Mouse (Mus musculus) neural tube, embryonic 11.5 days (tissue): ENCODE measurements at regions not wholly inside any gene's neighbourhood (a gene's known extent, or its start where the extent isn't known, plus 50 kb on each side); places are given as distances from the start of the nearest gene placed in this dataset.

ENCODE experiments used
- ATAC-seq: fragments of 200-750 bp; cut with Nextera tagmentation; 2 replicates; pipeline ENCODE4 v1.8.0; 2017; ENCODE audit warnings: moderate number of reproducible peaks, mild to moderate bottlenecking, moderate TSS enrichment, moderate library complexity; ENCODE audit not compliant: insufficient read depth, low FRiP score, low TSS enrichment
- DNase-seq: peaks from one replicate; pipeline ENCODE4 v3.0.0-alpha.2; 2015; ENCODE audit warnings: low spot score
- H3K27ac ChIP-seq: fragments of 300-500 bp; sonication (generic); 2 replicates; pipeline ENCODE4 v1.5.1; 2014; ENCODE audit warnings: low read depth, mild to moderate bottlenecking, low read length
- H3K27me3 ChIP-seq: fragments of 300-500 bp; sonication (generic); 2 replicates; pipeline ENCODE4 v1.6.1; 2014; ENCODE audit warnings: mild to moderate bottlenecking, low read length, mixed read lengths; ENCODE audit not compliant: control insufficient read depth, insufficient read depth
- H3K36me3 ChIP-seq: fragments of 300-500 bp; sonication (generic); 2 replicates; pipeline ENCODE4 v1.6.1; 2014; ENCODE audit warnings: mild to moderate bottlenecking, low read length, moderate library complexity, mixed read lengths; ENCODE audit not compliant: control insufficient read depth, insufficient read depth
- H3K4me1 ChIP-seq: fragments of 300-500 bp; sonication (generic); 2 replicates; pipeline ENCODE4 v1.6.1; 2014; ENCODE audit warnings: low read length, mixed read lengths; ENCODE audit not compliant: control insufficient read depth, insufficient read depth
- H3K4me2 ChIP-seq: fragments of 300-500 bp; sonication (generic); 2 replicates; pipeline ENCODE4 v1.6.1; 2014; ENCODE audit warnings: low read depth, mild to moderate bottlenecking, moderate library complexity
- H3K4me3 ChIP-seq: fragments of 300-500 bp; sonication (generic); 2 replicates; pipeline ENCODE4 v1.5.1; 2014; ENCODE audit warnings: low read depth, low read length
- H3K9ac ChIP-seq: fragments of 300-500 bp; sonication (generic); 2 replicates; pipeline ENCODE4 v1.6.1; 2014; ENCODE audit warnings: mild to moderate bottlenecking, low read length
- H3K9me3 ChIP-seq: fragments of 300-500 bp; sonication (generic); 2 replicates; pipeline ENCODE4 v1.6.1; 2016; ENCODE audit warnings: low read length; ENCODE audit not compliant: control insufficient read depth
- WGBS: fragments of 180-500 bp; shearing (Covaris S2); extraction: QIAGEN DNeasy Blood & Tissue Kit; methylation state at CpG from one replicate; pipeline ENCODE4 v1.1.7; 2014; 5-methylcytosine and 5-hydroxymethylcytosine counted together

DNA sequence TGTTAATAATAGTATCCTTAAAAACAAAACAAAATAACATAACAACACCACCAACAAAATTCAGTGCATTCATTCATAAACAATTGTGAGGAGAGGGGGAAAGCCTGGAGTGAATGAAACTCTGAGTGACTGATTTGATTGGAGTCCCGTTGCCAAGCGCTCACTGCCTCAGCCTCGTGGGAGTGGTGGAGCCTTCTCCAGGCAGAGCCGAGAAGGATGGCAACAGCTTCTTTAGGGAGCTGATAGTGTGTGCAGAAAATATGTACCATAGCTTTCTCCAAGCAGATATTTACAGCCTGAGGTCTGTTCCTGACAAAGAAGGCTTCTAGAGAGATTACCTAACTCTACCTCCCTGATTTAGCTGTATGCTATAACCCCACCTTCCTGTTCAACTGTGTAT, 266.5 kb upstream of the Pik3r1 start:
- H3K4me1 ChIP-seq = no peaks in the 10 kb centered on the region
- H3K27me3 ChIP-seq = no peaks in the 10 kb centered on the region
- H3K4me2 ChIP-seq = no peak overlapping the region
- no peaks in the 10 kb centered on the region for H3K9me3 ChIP-seq
- H3K4me3 ChIP-seq = no peak overlapping the region
- H3K36me3 ChIP-seq = no peaks in the 10 kb centered on the region
- ATAC-seq = no peak
- no peak overlapping the region for H3K9ac ChIP-seq
- DNase-seq = no peak
- H3K27ac ChIP-seq = no peak overlapping the region
- WGBS = 59% methylated on average over 4 of the region's 4 CpGs

DNA sequence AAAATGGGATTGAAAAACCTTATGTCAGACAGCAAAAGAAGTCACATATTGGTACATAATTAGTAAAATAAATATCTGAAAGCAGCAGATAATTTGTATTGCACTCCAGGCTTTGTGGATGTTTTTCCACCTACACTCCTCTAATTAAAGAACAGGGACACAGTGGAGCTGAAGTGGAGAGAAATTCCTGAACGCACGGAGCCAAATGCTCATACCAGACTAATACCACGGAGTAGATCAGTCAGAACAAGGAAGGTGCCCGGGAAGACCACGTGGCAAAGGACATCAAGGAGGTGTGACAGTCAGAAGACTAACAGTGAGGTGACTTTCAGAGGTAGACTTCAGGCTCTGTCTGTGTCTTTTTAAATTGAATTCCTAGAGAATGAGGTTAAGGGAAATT, 268.0 kb upstream of the Pik3r1 start:
- Histone ChIP-seq H3K4me1 (no peaks in the 10 kb centered on the region), H3K9ac (no peak overlapping the region), H3K27me3 (no peaks in the 10 kb centered on the region), H3K4me2 (no peak overlapping the region), H3K4me3 (no peak overlapping the region), H3K27ac (no peak overlapping the region), H3K9me3 (no peaks in the 10 kb centered on the region), H3K36me3 (no peaks in the 10 kb centered on the region)
- no peak for DNase-seq
- 76% methylated on average over 5 of the region's 5 CpGs for WGBS
- no peak for ATAC-seq

DNA sequence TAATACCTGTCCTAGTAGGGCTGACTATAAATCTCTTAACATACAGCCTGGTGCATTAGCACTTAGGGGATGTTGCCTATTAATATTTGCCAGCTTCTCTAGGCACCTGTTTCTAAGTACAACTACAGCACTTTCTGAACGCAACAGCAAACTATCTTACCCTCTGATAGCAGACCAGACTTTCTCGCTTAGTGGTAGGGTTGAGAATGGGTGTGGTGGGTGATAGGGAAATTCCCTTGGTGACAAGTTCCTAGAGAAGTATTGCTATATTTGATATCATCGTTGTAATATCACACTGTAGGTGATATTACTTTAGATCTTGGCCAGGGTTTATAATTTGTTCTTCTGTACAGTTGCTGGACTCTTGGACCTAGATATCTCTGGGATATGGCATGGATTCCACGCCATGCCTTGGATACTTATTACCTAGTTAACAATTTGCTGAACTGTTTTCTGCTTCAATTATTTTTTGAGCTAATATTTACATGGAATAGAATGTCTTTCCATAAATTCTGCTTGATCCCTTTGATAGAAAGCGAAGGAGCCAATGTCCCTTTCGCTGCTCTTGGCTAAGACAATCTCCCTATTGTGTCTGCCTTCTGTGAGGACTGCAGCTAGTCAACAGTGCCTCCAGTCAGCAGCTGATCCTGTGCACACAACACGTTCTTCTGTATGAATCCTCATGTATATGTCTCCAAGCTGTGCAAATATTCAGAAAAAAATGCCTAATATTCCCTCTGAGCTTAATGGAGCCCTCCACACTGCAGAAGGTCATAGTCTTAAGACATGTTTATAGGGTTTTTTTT, 269.0 kb upstream of the Pik3r1 start:
- WGBS = 80% methylated on average over 7 of the region's 7 CpGs

DNA sequence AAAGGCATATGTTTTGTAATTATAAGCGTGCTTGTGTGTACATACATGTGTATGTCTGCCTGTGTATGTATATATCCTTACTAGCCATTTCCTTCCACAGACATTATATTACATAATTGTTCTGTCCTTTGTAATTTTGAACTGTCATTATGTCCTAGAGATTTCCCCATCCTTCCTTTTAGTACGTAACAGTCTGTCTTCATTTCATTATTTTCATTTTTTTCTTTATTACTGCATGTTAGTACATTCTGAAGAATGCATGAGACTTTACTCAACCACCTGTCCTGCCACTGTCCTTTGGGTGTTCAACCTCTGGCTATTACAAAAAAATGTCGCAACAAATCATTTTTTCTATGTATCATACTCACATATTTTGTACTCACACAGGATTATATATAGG, 292.2 kb upstream of the Pik3r1 start:
- Histone ChIP-seq H3K9me3 (no peaks in the 10 kb centered on the region), H3K27me3 (no peaks in the 10 kb centered on the region), H3K4me1 (no peaks in the 10 kb centered on the region), H3K9ac (no peak overlapping the region), H3K4me2 (no peak overlapping the region), H3K27ac (no peak overlapping the region), H3K36me3 (no peaks in the 10 kb centered on the region), H3K4me3 (no peak overlapping the region)
- DNase-seq (no peak), ATAC-seq (no peak)
- 92% methylated on average over 3 of the region's 3 CpGs for WGBS

More for the DNA sequence above, 269.0 kb upstream of the Pik3r1 start:
- H3K27ac ChIP-seq = no peak overlapping the region
- no peaks in the 10 kb centered on the region for H3K36me3 ChIP-seq
- no peaks in the 10 kb centered on the region for H3K9me3 ChIP-seq
- ATAC-seq (no peak), DNase-seq (no peak)
- no peak overlapping the region for H3K9ac ChIP-seq
- H3K27me3 ChIP-seq = no peaks in the 10 kb centered on the region
- no peak overlapping the region for H3K4me2 ChIP-seq
- H3K4me1 ChIP-seq = no peaks in the 10 kb centered on the region
- no peak overlapping the region for H3K4me3 ChIP-seq

DNA sequence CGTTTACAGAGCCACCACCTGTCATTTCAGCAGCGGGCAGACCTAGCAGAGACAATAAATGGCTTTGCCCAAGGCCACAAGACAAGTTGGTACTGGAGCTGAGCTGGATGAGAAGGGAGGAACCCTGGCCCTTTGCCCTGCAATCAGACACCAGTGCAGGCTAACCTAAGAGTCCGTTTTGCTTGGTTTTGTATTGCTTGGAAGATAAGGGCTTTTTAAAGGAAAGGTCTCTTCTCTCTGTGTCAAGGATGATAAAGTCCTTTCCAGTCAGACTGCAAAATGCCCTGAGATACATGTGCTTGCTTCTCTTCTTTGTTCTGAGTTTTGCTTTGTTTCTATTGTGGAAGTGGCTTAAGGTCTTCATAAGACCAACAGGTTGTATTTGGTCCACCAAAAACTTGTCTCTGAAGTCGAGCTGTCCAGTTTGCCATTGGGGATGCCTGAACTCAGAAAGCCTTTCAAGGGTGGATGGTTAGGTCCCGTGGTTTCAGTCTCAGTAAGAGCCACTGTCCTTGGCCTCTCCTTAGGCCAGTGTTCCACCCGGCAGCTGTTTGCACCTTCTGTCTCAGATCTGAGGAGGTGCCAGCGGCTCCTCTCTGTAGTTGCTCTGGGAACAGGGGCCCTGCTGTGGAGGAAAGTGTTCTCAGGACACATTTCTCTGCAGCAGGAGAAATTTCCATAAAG, 296.7 kb upstream of the Pik3r1 start:
- H3K27ac ChIP-seq = no peak overlapping the region
- no peak overlapping the region for H3K9ac ChIP-seq
- ATAC-seq (no peak), DNase-seq (no peak)
- no peaks in the 10 kb centered on the region for H3K27me3 ChIP-seq
- H3K9me3 ChIP-seq = no peaks in the 10 kb centered on the region
- H3K4me3 ChIP-seq = no peak overlapping the region
- no peak overlapping the region for H3K4me2 ChIP-seq
- 39% methylated on average over 7 of the region's 7 CpGs for WGBS
- no peaks in the 10 kb centered on the region for H3K4me1 ChIP-seq
- no peaks in the 10 kb centered on the region for H3K36me3 ChIP-seq

DNA sequence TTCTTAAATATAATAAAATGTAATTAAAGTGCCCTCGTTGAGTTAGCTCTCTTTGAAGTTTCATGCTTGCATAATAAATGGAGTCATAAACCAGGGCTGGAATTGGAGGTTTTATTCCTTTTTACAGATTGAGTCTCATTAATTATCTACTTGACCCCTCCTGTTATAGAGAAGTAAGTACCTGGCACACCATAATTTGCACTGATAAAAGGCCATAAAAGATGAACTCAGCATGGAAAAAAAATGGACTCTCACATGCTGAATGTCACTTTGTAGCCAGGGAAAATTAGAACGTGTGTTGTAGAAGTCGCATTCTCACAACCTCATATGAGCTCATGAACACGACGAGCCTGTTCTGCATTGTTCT, 297.2 kb upstream of the Pik3r1 start:
- H3K9me3 ChIP-seq = no peaks in the 10 kb centered on the region
- ATAC-seq (no peak), DNase-seq (no peak)
- WGBS = 62% methylated on average over 5 of the region's 5 CpGs
- no peak overlapping the region for H3K4me2 ChIP-seq
- no peak overlapping the region for H3K9ac ChIP-seq
- no peaks in the 10 kb centered on the region for H3K36me3 ChIP-seq
- no peak overlapping the region for H3K4me3 ChIP-seq
- no peak overlapping the region for H3K27ac ChIP-seq
- no peaks in the 10 kb centered on the region for H3K27me3 ChIP-seq
- no peaks in the 10 kb centered on the region for H3K4me1 ChIP-seq

DNA sequence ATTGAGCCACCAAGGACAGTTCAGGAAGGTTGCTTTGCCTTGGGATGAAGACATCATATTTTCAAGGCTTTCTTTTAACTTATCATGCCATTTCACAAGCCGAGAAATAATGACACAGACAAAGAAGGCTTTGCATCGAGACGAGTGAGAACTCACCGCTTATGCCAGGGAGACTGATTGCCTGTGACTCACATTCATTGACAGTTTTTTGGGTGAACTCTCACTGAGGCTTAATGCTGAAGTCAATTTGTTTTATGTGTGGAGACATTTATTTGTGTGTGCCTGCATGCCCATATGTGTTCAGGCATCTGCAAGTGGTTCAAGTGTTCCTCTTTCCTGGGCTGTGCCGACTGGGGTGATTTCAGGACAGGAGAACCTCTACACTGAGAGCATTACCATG, 297.8 kb upstream of the Pik3r1 start:
- Histone ChIP-seq H3K4me2 (no peak overlapping the region), H3K4me3 (no peak overlapping the region), H3K9ac (no peak overlapping the region), H3K27me3 (no peaks in the 10 kb centered on the region), H3K36me3 (no peaks in the 10 kb centered on the region), H3K9me3 (no peaks in the 10 kb centered on the region), H3K27ac (no peak overlapping the region), H3K4me1 (no peaks in the 10 kb centered on the region)
- DNase-seq = no peak
- ATAC-seq = no peak
- WGBS = 85% methylated on average over 5 of the region's 5 CpGs

DNA sequence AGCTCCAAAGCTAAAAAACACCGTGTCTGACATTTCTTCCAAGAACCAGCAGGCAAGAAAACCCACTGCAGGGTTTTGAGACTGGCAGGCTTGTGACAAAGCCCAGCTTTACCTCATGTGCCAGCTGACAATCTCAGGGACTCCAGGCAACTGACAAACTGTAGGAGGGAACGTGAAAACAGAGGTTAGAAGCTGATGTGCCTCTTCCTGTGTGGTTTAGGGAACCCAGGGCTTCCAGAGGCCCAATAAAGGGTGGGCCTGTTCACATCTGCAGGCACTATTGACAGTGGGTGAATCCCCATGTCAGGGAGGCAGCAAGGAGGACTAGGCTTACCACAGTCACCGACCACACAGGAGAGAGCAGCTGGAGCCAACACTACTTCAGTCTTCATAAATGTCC, 302.7 kb upstream of the Pik3r1 start:
- H3K9ac ChIP-seq = no peak overlapping the region
- DNase-seq (no peak), ATAC-seq (no peak)
- WGBS = 60% methylated on average over 3 of the region's 3 CpGs
- H3K4me3 ChIP-seq = no peak overlapping the region
- H3K9me3 ChIP-seq = no peaks in the 10 kb centered on the region
- H3K36me3 ChIP-seq = no peaks in the 10 kb centered on the region
- no peak overlapping the region for H3K4me2 ChIP-seq
- H3K4me1 ChIP-seq = no peaks in the 10 kb centered on the region
- no peaks in the 10 kb centered on the region for H3K27me3 ChIP-seq
- no peak overlapping the region for H3K27ac ChIP-seq

DNA sequence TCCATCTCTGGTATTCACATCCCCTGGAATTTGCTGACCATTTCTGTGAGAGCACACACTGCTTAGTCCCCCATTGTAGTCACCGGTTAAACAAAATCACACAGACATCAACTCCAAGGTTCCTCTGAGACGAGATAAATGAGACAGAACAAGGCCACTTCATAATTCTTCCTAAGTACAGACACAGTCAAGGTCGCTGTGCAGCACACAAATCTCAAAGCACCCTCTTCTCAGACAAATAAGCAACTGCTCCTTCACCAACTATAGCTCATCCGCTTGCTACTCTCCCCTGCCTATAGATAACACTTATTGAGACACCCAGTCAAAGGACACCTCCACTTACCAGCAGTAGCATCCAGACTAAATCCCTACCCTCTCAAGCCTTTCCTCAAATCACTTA, 304.3 kb upstream of the Pik3r1 start:
- no peak for ATAC-seq
- DNase-seq = no peak
- no peaks in the 10 kb centered on the region for H3K4me1 ChIP-seq
- no peak overlapping the region for H3K27ac ChIP-seq
- H3K4me2 ChIP-seq = no peak overlapping the region
- no peaks in the 10 kb centered on the region for H3K27me3 ChIP-seq
- H3K4me3 ChIP-seq = no peak overlapping the region
- H3K36me3 ChIP-seq = no peaks in the 10 kb centered on the region
- 79% methylated on average over 4 of the region's 4 CpGs for WGBS
- H3K9me3 ChIP-seq = no peaks in the 10 kb centered on the region
- H3K9ac ChIP-seq = no peak overlapping the region
